Mouse (Mus musculus): ENCODE data around the gene B4galt4.

B4galt4 gene

GRCm38 (mm10) chr16:38729610-38730288 is 12.3 kb upstream of the B4galt4 start:
- DNase-seq = peak; percentile 54

GRCm38 (mm10) chr16:38730921-38731320 is 11.1 kb upstream of the B4galt4 start:
- peak; percentile 55 for DNase-seq

GRCm38 (mm10) chr16:38741204-38741903 is 710 bp upstream of the B4galt4 start:
- DNase-seq = no peak

- DNase-seq = peak; percentile 45
These were observed 631 bp downstream of the B4galt4 start for GRCm38 (mm10) chr16:38742659-38743131.

- DNase-seq = peak; percentile 54
These were observed 2.0 kb downstream of the B4galt4 start for GRCm38 (mm10) chr16:38743941-38744673.

GRCm38 (mm10) chr16:38750803-38751202 is 8.7 kb downstream of the B4galt4 start:
- no peak for DNase-seq

GRCm38 (mm10) chr16:38753631-38754030 is 11.6 kb downstream of the B4galt4 start:
- DNase-seq = no peak

- no peak for DNase-seq
These were observed 13.6 kb downstream of the B4galt4 start for GRCm38 (mm10) chr16:38755452-38756176.

GRCm38 (mm10) chr16:38756177-38756503 is 14.1 kb downstream of the B4galt4 start:
- peak; percentile 84 for DNase-seq

- no peak for DNase-seq
These were observed 14.5 kb downstream of the B4galt4 start for GRCm38 (mm10) chr16:38756572-38756971.

GRCm38 (mm10) chr16:38757626-38758025 is 15.6 kb downstream of the B4galt4 start:
- no peak for DNase-seq

- DNase-seq = peak; percentile 56
These were observed 16.2 kb downstream of the B4galt4 start for GRCm38 (mm10) chr16:38758104-38758861.

GRCm38 (mm10) chr16:38760239-38760638 is 18.2 kb downstream of the B4galt4 start:
- no peak for DNase-seq

GRCm38 (mm10) chr16:38760834-38761375 is 18.8 kb downstream of the B4galt4 start:
- no peak for DNase-seq

- peak; percentile 33 for DNase-seq
These were observed 19.9 kb downstream of the B4galt4 start for GRCm38 (mm10) chr16:38761972-38762371.

- peak; percentile 32 for DNase-seq
These were observed 20.3 kb downstream of the B4galt4 start for GRCm38 (mm10) chr16:38762401-38762800.

- no peak for DNase-seq
These were observed 21.4 kb downstream of the B4galt4 start for GRCm38 (mm10) chr16:38763508-38763907.

- DNase-seq = no peak
These were observed 24.6 kb downstream of the B4galt4 start for GRCm38 (mm10) chr16:38766671-38767070.

GRCm38 (mm10) chr16:38767761-38768160 is 25.7 kb downstream of the B4galt4 start:
- DNase-seq = no peak

GRCm38 (mm10) chr16:38768386-38768785 is 26.3 kb downstream of the B4galt4 start:
- no peak for DNase-seq

GRCm38 (mm10) chr16:38769529-38769928 is 27.5 kb downstream of the B4galt4 start:
- no peak for DNase-seq

- DNase-seq = no peak
These were observed 29.1 kb downstream of the B4galt4 start for GRCm38 (mm10) chr16:38771145-38771544.

All from lung, postnatal 14 days (tissue).